Mouse (Mus musculus) right cerebral cortex, postnatal 14 days (tissue): ENCODE results near the gene Pex11g.

Experiments
- DNase-seq: peaks from one replicate; pipeline ENCODE4 v3.0.0; 2022

Pex11g gene

GRCm38 (mm10) chr8:3414639-3415190, 52.8 kb downstream of the Pex11g start:
- DNase-seq, result no peak

GRCm38 (mm10) chr8:3412816-3413215, 54.7 kb downstream of the Pex11g start:
- no peak for DNase-seq

- no peak for DNase-seq
Observed at GRCm38 (mm10) chr8:3411901-3412301, 55.6 kb downstream of the Pex11g start.

GRCm38 (mm10) chr8:3411085-3411484, 56.4 kb downstream of the Pex11g start:
- no peak for DNase-seq

GRCm38 (mm10) chr8:3407417-3407816, 60.1 kb downstream of the Pex11g start:
- no peak for DNase-seq
